Comparison of ENCODE assay signal across 8 mouse cellular contexts in genomic region chr11:61714346-61715117, GRCm38 (mm10). TPM values are rescaled to one million over a fixed set of nuclear protein-coding genes. Genes with fewer than 3 reads are reported as not detected.
A peak's percentile ranks its signal among the peaks of the same experiment; 100 is the strongest.
DNase-seq lines count a peak whose midpoint lies in the region; ATAC-seq and TF ChIP-seq lines count a peak whose summit lies in the region.

No protein-coding gene starts in this region.

- H3K27ac ChIP-seq in MEL (ENCODE audit: control insufficient read depth, low read depth, low read length), result no peak overlapping the region
- no peak overlapping the region for H3K27ac ChIP-seq in forebrain, embryonic 16.5 days (ENCODE audit: low read length)
- H3K27ac ChIP-seq in liver, postnatal 0 days (ENCODE audit: low read depth), result no peak overlapping the region

- peak; percentile 88 for ATAC-seq in forebrain, embryonic 16.5 days
- ATAC-seq in liver, postnatal 0 days, result peak; percentile 87

- H3K4me1 ChIP-seq in MEL (ENCODE audit: control insufficient read depth in 1 of 2, insufficient read depth in 2 of 2, low read length in 2 of 2), result peaks cover 0 to 8% of the 10 kb centered on the region in 2 experiments; a peak in 1 of 4 replicates
- peaks cover 4% of the 10 kb centered on the region; the same call in 1 of the 2 replicates for H3K4me1 ChIP-seq in forebrain, embryonic 16.5 days (replicated peaks; ENCODE audit: control insufficient read depth, insufficient read depth, low read length)
- no peaks in the 10 kb centered on the region for H3K4me1 ChIP-seq in liver, postnatal 0 days (ENCODE audit: insufficient read depth)

- H3K4me3 ChIP-seq in MEL (ENCODE audit: control insufficient read depth in 1 of 2, insufficient read depth in 1 of 2, low read depth in 2 of 2, low read length in 2 of 2), result no peak overlapping the region
- no peak overlapping the region for H3K4me3 ChIP-seq in forebrain, embryonic 16.5 days (replicated peaks; ENCODE audit: low read length)
- H3K4me3 ChIP-seq in liver, postnatal 0 days (ENCODE audit: low read depth, low read length), result no peak overlapping the region

- H3K4me2 ChIP-seq in forebrain, embryonic 16.5 days (ENCODE audit: low read length), result no peak overlapping the region
- no peak overlapping the region for H3K4me2 ChIP-seq in liver, postnatal 0 days (ENCODE audit: low read depth, low read length)

- TF ChIP-seq CTCF in MEL (IDR thresholded peaks at IDR 0.05 in 2 of 3, conservative IDR thresholded peaks at IDR 0.05 in 1 of 3; ENCODE audit: control insufficient read depth in 1 of 3, insufficient read depth in 1 of 3, low read depth in 2 of 3, low read length in 3 of 3, poor library complexity in 1 of 3, severe bottlenecking in 1 of 3), result peak; percentile 85 to 94 (median 87)
- peak; percentile 97 for TF ChIP-seq CTCF in liver, postnatal 0 days (IDR thresholded peaks at IDR 0.05; ENCODE audit: low read depth)

- H3K9ac ChIP-seq in MEL (ENCODE audit: control insufficient read depth, low read depth, low read length, poor library complexity, severe bottlenecking), result peak overlapping the region; percentile 39; the same call in 1 of the 2 replicates
- H3K9ac ChIP-seq in forebrain, embryonic 16.5 days (replicated peaks; ENCODE audit: low read depth, low read length), result no peak overlapping the region
- no peak overlapping the region for H3K9ac ChIP-seq in liver, postnatal 0 days (replicated peaks)

- peak; percentile 63 to 77; a peak in 3 of 4 replicates for TF ChIP-seq EP300 in MEL (IDR thresholded peaks at IDR 0.05; ENCODE audit: low read depth in 1 of 2, low read length in 2 of 2)
- TF ChIP-seq EP300 in liver, postnatal 0 days (IDR thresholded peaks at IDR 0.05; ENCODE audit: low read depth), result no peak

- H3K9me3 ChIP-seq in MEL (replicated peaks; ENCODE audit: insufficient read depth, low read length), result no peaks in the 10 kb centered on the region
- H3K9me3 ChIP-seq in forebrain, embryonic 16.5 days (ENCODE audit: control insufficient read depth, low read length), result no peaks in the 10 kb centered on the region
- no peaks in the 10 kb centered on the region for H3K9me3 ChIP-seq in liver, postnatal 0 days (ENCODE audit: low read length)

- H3K79me2 ChIP-seq in MEL (ENCODE audit: control insufficient read depth, insufficient read depth, low read length, poor library complexity), result no peaks in the 10 kb centered on the region

- peak; percentile 97 for DNase-seq in MEL (ENCODE audit: low read depth, low spot score)
- peak; percentile 74 for DNase-seq in cerebellum, adult 11-12 months
- DNase-seq in heart, postnatal 4 days, result peak; percentile 79
- peak; percentile 48 to 90 for DNase-seq in layer of hippocampus, adult 18-20 months (ENCODE audit: low spot score in 2 of 2)
- peak; percentile 75 for DNase-seq in liver, postnatal 0 days
- peak; percentile 77 for DNase-seq in ovary, postnatal 14 days (ENCODE audit: low spot score)
- DNase-seq in thymus, postnatal 10 days (ENCODE audit: low spot score in 2 of 2), result peak; percentile 34 to 84

- H3K36me3 ChIP-seq in MEL (ENCODE audit: control insufficient read depth in 1 of 2, insufficient read depth in 2 of 2, low read length in 2 of 2), result 0 out of 4 replicates have a peak, but pooled peaks cover 0 to 2% of the 10 kb centered on the region in 2 experiments
- no peaks in the 10 kb centered on the region for H3K36me3 ChIP-seq in forebrain, embryonic 16.5 days (ENCODE audit: control insufficient read depth, insufficient read depth)
- H3K36me3 ChIP-seq in liver, postnatal 0 days (replicated peaks; ENCODE audit: insufficient read depth, low read length), result no peaks in the 10 kb centered on the region

- peak; percentile 95 for TF ChIP-seq RAD21 in MEL (IDR thresholded peaks at IDR 0.05; ENCODE audit: low read depth, low read length)

- TF ChIP-seq POLR2A in MEL (IDR thresholded peaks at IDR 0.05; ENCODE audit: control insufficient read depth in 1 of 2, insufficient read depth in 1 of 2, low read depth in 1 of 2, low read length in 2 of 2, poor library complexity in 1 of 2), result no peak

- WGBS in forebrain, embryonic 16.5 days, result 45% methylated on average over 11 of the region's 11 CpGs
- 33% methylated on average over 11 of the region's 11 CpGs for WGBS in liver, postnatal 0 days (ENCODE audit: insufficient replicate concordance)

- no peaks in the 10 kb centered on the region for H3K27me3 ChIP-seq in MEL (ENCODE audit: control insufficient read depth in 1 of 2, insufficient read depth in 2 of 2, low read length in 2 of 2)
- no peaks in the 10 kb centered on the region for H3K27me3 ChIP-seq in forebrain, embryonic 16.5 days (replicated peaks; ENCODE audit: control insufficient read depth, insufficient read depth, low read length)
- H3K27me3 ChIP-seq in liver, postnatal 0 days (ENCODE audit: insufficient read depth, low read length), result no peaks in the 10 kb centered on the region

TF ChIP-seq in MEL, 35 proteins besides CTCF, POLR2A, EP300 and RAD21:
- TF ChIP-seq NELFE (IDR thresholded peaks at IDR 0.05; ENCODE audit: low read depth, low read length), result no peak
- no peak for TF ChIP-seq JUND (IDR thresholded peaks at IDR 0.05; ENCODE audit: low read depth, low read length)
- peak; percentile 75 for TF ChIP-seq GATA1 (IDR thresholded peaks at IDR 0.05; ENCODE audit: low read depth, low read length)
- TF ChIP-seq ZC3H11A (IDR thresholded peaks at IDR 0.05; ENCODE audit: low read depth, low read length), result peak; percentile 93
- peak; percentile 88 for TF ChIP-seq TCF12 (IDR thresholded peaks at IDR 0.05; ENCODE audit: low read depth, low read length)
- peak; percentile 82 for TF ChIP-seq NRF1 (IDR thresholded peaks at IDR 0.05; ENCODE audit: insufficient read depth, low read depth, low read length, poor library complexity, severe bottlenecking)
- peak; percentile 76 for TF ChIP-seq TAL1 (IDR thresholded peaks at IDR 0.05; ENCODE audit: low read length)
- peak; percentile 84 for TF ChIP-seq MAZ (IDR thresholded peaks at IDR 0.05; ENCODE audit: low read depth, low read length)
- TF ChIP-seq SIN3A (IDR thresholded peaks at IDR 0.05; ENCODE audit: low read length), result peak; percentile 80
- peak; percentile 91 for TF ChIP-seq SMC3 (IDR thresholded peaks at IDR 0.05; ENCODE audit: low read depth, low read length)
- TF ChIP-seq RCOR1 (IDR thresholded peaks at IDR 0.05; ENCODE audit: low read depth, low read length), result peak; percentile 40; the same call in 1 of the 2 replicates
- no peak for TF ChIP-seq USF1 (IDR thresholded peaks at IDR 0.05; ENCODE audit: low read depth, low read length)
- no peak for TF ChIP-seq MYC (IDR thresholded peaks at IDR 0.05; ENCODE audit: low read depth, low read length)
- TF ChIP-seq GABPA (IDR thresholded peaks at IDR 0.05; ENCODE audit: low read depth, low read length), result no peak
- 0 out of 2 replicates have a peak, but pooled peaks have one; percentile 22 for TF ChIP-seq UBTF (IDR thresholded peaks at IDR 0.05; ENCODE audit: borderline replicate concordance, insufficient read depth, low read depth, low read length)
- peak; percentile 46; the same call in 1 of the 2 replicates for TF ChIP-seq MXI1 (IDR thresholded peaks at IDR 0.05; ENCODE audit: low read depth, low read length)
- TF ChIP-seq ETS1 (IDR thresholded peaks at IDR 0.05; ENCODE audit: low read depth, low read length), result peak; percentile 95

RNA-seq across cellular contexts. Expression of gene Slc5a10, which starts 6.1 kb away (rescaled TPM):
- total RNA-seq in MEL (2012; rRNA removed), result not detected in 2 replicates
- under 1 TPM in 1 of 2 experiments, not detected in 1; 0.08 TPM for polyA plus RNA-seq in MEL (2012; ENCODE audit: insufficient read depth in 1 of 2, insufficient read length in 2 of 2, low read depth in 1 of 2, low replicate concordance in 2 of 2, missing spikeins in 1 of 2)
- polyA plus RNA-seq in forebrain, embryonic 16.5 days (2015; fragmentation: Nextera tagmentation; extraction: Ambion mirVana), result not detected in 2 replicates
- total RNA-seq in heart, postnatal 4 days (2021), result not detected
- under 1 TPM; 0.36 to 0.37 TPM for total RNA-seq in layer of hippocampus, adult 18-20 months (2021)
- not detected in 2 replicates for polyA plus RNA-seq in liver, postnatal 0 days (2015; fragmentation: Nextera tagmentation; extraction: Ambion mirVana)

RNA-seq across cellular contexts. Expression of gene Fam83g, which starts 30.6 kb away (rescaled TPM):
- total RNA-seq in MEL (2012; rRNA removed), result 6.2 and 9.7 TPM in 2 replicates
- 1 to 10 TPM in 1 of 2 experiments, not detected in 1; 5.4 TPM for polyA plus RNA-seq in MEL (2012; ENCODE audit: insufficient read depth in 1 of 2, insufficient read length in 2 of 2, low read depth in 1 of 2, low replicate concordance in 2 of 2, missing spikeins in 1 of 2)
- polyA plus RNA-seq in forebrain, embryonic 16.5 days (2015; fragmentation: Nextera tagmentation; extraction: Ambion mirVana), result 0.36 and 0.46 TPM in 2 replicates
- total RNA-seq in heart, postnatal 4 days (2021), result under 1 TPM; 0.17 to 0.25 TPM
- under 1 TPM in 1 of 2 experiments, not detected in 1; 0.07 TPM for total RNA-seq in layer of hippocampus, adult 18-20 months (2021)
- 2.2 and 2.4 TPM in 2 replicates for polyA plus RNA-seq in liver, postnatal 0 days (2015; fragmentation: Nextera tagmentation; extraction: Ambion mirVana)

RNA-seq across cellular contexts. Expression of gene Prpsap2, which starts 47.4 kb away (rescaled TPM):
- total RNA-seq in MEL (2012; rRNA removed), result 29.0 and 35.1 TPM in 2 replicates
- polyA plus RNA-seq in MEL (2012; ENCODE audit: insufficient read depth in 1 of 2, insufficient read length in 2 of 2, low read depth in 1 of 2, low replicate concordance in 2 of 2, missing spikeins in 1 of 2), result 10 to 100 TPM in 1 of 2 experiments, not detected in 1; 30.7 TPM
- polyA plus RNA-seq in forebrain, embryonic 16.5 days (2015; fragmentation: Nextera tagmentation; extraction: Ambion mirVana), result 59.3 and 69.4 TPM in 2 replicates
- total RNA-seq in heart, postnatal 4 days (2021), result 10 to 100 TPM; 12.3 to 12.5 TPM
- 10 to 100 TPM; 45.1 to 49.5 TPM for total RNA-seq in layer of hippocampus, adult 18-20 months (2021)
- polyA plus RNA-seq in liver, postnatal 0 days (2015; fragmentation: Nextera tagmentation; extraction: Ambion mirVana), result 5.2 and 5.7 TPM in 2 replicates
